Mouse (Mus musculus) E14TG2a.4 (cell line): Measurements from ENCODE around the gene Olig1.

Source experiments
- CTCF ChIP-seq: conservative IDR thresholded peaks from 2 replicates; pipeline ENCODE4 v1.5.1; 2014; ENCODE audit warnings: low read length
- NANOG ChIP-seq: IDR thresholded peaks from 2 replicates; pipeline ENCODE4 v1.6.1; 2014; ENCODE audit warnings: borderline replicate concordance, low read length, mixed read lengths
- POU5F1 ChIP-seq: IDR thresholded peaks from 2 replicates; pipeline ENCODE4 v1.6.1; 2014; ENCODE audit warnings: low read length, borderline replicate concordance

DNA sequence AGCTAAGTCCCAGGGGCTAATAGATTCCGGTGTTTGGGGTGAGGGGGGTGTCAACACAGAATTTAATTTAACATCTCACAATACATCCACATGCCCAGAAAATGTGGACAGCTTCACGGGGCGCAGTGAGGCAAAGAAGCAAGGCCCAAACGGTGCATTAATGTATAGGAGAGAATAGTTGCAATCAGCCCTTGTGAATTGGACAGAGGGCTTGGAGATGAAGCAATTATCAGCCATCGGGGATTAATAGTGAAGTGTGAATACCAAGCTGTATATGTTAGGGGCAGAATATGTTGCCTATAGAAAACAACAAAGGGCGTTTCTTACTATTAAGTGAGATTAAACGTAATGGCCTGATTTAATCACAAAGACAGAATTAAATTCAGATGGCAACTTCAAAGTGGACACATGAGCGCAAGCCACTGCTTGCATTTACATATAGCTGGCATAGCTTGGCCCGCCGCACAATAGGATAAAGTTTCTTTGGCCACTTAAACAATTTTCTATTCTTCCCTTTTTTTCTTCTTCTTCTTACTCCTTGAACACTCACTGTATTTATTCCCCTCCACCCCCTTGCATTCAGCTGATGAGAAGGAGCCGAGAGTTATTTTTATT is 23.3 kb downstream of the Olig1 start:
- TF ChIP-seq CTCF (no peak), POU5F1 (no peak), NANOG (no peak)
